Mouse (Mus musculus): ENCODE data around the gene Cyp2w1. TPM values are rescaled to one million over a fixed set of nuclear protein-coding genes. Genes with fewer than 3 reads are reported as not detected.

The Cyp2w1 gene
- total and polyA plus RNA-seq, 3 experiments: not detected

DNA sequence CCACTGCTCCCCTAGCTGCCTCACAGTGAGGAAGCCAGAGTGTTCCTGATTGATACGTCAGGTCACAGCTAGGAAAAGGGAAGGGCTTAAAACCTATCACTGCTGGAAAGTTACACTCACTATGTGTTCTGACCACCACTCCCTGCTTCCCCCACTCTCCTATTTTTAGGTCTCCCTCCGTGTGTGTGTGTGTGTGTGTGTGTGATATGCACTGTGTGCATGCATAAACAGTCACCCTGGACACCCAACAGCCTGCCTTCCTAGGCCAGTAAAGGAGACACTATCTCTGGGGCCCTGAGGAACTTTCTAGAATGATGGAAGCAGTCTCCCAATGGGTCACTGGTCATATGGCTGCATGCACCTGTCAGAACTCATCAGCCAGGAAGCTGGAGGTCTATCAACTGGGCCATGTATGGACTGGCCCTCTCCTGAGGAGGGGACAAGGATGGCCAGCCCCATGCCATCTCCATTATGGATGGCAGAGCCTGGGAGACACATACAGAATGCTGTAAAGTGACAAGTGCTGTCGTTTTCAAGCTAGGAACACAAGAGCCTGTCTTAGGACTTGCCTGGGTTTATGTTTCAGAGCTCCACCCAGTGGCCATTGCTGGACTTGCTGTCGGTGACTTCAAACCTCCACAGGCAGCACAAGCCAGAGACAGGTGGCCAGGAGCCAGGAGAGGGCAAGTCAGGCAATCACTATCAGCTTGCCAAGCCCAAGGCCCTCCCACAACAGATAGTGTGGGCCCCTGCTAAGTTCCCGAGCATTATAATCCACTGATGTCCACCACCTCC is 45.7 kb downstream of the Cyp2w1 start (continued):
- TF ChIP-seq HCFC1 (IDR thresholded peaks at IDR 0.05; ENCODE audit: low read depth, low read length) (peak; percentile 51), SIN3A (IDR thresholded peaks at IDR 0.05; ENCODE audit: low read length) (peak; percentile 83), CTCF (IDR thresholded peaks at IDR 0.05 in 2 of 3, conservative IDR thresholded peaks at IDR 0.05 in 1 of 3; ENCODE audit: control insufficient read depth in 1 of 3, insufficient read depth in 1 of 3, low read depth in 2 of 3, low read length in 3 of 3, poor library complexity in 1 of 3, severe bottlenecking in 1 of 3) (peak; percentile 87 to 92 (median 88)), UBTF (IDR thresholded peaks at IDR 0.05; ENCODE audit: borderline replicate concordance, insufficient read depth, low read depth, low read length) (no peak), MYC (IDR thresholded peaks at IDR 0.05; ENCODE audit: low read depth, low read length) (peak; percentile 64; the same call in 1 of the 2 replicates), POLR2A (IDR thresholded peaks at IDR 0.05; ENCODE audit: control insufficient read depth in 1 of 2, insufficient read depth in 1 of 2, low read depth in 1 of 2, low read length in 2 of 2, poor library complexity in 1 of 2) (no peak), TBP (IDR thresholded peaks at IDR 0.05; ENCODE audit: low read depth, low read length) (no peak), NELFE (IDR thresholded peaks at IDR 0.05; ENCODE audit: low read depth, low read length) (no peak), EP300 (IDR thresholded peaks at IDR 0.05; ENCODE audit: low read depth in 1 of 2, low read length in 2 of 2) (peak in 1 of 2 experiments; percentile 63; a peak in 3 of 4 replicates), BHLHE40 (IDR thresholded peaks at IDR 0.05; ENCODE audit: borderline replicate concordance, low read depth, low read length) (peak; percentile 32; the same call in 1 of the 2 replicates), GABPA (IDR thresholded peaks at IDR 0.05; ENCODE audit: low read depth, low read length) (no peak), NRF1 (IDR thresholded peaks at IDR 0.05; ENCODE audit: insufficient read depth, low read depth, low read length, poor library complexity, severe bottlenecking) (no peak), POLR2AphosphoS5 (IDR thresholded peaks at IDR 0.05; ENCODE audit: borderline replicate concordance, low read depth, low read length) (no peak; the same call in 1 of the 2 replicates), MEF2A (IDR thresholded peaks at IDR 0.05; ENCODE audit: extremely low read depth, insufficient replicate concordance, low read depth, low read length, poor library complexity, severe bottlenecking) (no peak), TAL1 (IDR thresholded peaks at IDR 0.05; ENCODE audit: low read length) (no peak; the same call in 1 of the 2 replicates), CHD2 (IDR thresholded peaks at IDR 0.05; ENCODE audit: low read length) (no peak), ZKSCAN1 (IDR thresholded peaks at IDR 0.05; ENCODE audit: low read depth, low read length) (no peak)

- Histone ChIP-seq H3K27ac (ENCODE audit: control insufficient read depth, low read depth, low read length) (no peak overlapping the region), H3K4me3 (ENCODE audit: control insufficient read depth in 1 of 2, insufficient read depth in 1 of 2, low read depth in 2 of 2, low read length in 2 of 2) (0 out of 4 replicates have a peak overlapping the region, but pooled peaks of 1 of the 2 experiments have one; percentile 27), H3K79me2 (ENCODE audit: control insufficient read depth, insufficient read depth, low read length, poor library complexity) (0 out of 2 replicates have a peak, but pooled peaks cover 1% of the 10 kb centered on the region), H3K36me3 (ENCODE audit: control insufficient read depth in 1 of 2, insufficient read depth in 2 of 2, low read length in 2 of 2) (peaks cover 0 to 15% of the 10 kb centered on the region in 2 experiments; a peak in 2 of 4 replicates), H3K27me3 (ENCODE audit: control insufficient read depth in 1 of 2, insufficient read depth in 2 of 2, low read length in 2 of 2) (no peaks in the 10 kb centered on the region), H3K9ac (ENCODE audit: control insufficient read depth, low read depth, low read length, poor library complexity, severe bottlenecking) (no peak overlapping the region), H3K4me1 (ENCODE audit: control insufficient read depth in 1 of 2, insufficient read depth in 2 of 2, low read length in 2 of 2) (peaks cover 12 to 17% of the 10 kb centered on the region in 2 experiments), H3K9me3 (replicated peaks; ENCODE audit: insufficient read depth, low read length) (no peaks in the 10 kb centered on the region)
- DNase-seq (ENCODE audit: low read depth, low spot score): no peak
- TF ChIP-seq ZMIZ1 (IDR thresholded peaks at IDR 0.05; ENCODE audit: low read depth, low read length): no peak
- no peak for TF ChIP-seq SMC3 (IDR thresholded peaks at IDR 0.05; ENCODE audit: low read depth, low read length)
- no peak for TF ChIP-seq E2F4 (IDR thresholded peaks at IDR 0.05; ENCODE audit: borderline replicate concordance, low read depth, low read length)
- no peak for TF ChIP-seq NELFE (IDR thresholded peaks at IDR 0.05; ENCODE audit: low read depth, low read length)
- TF ChIP-seq SIN3A (IDR thresholded peaks at IDR 0.05; ENCODE audit: low read length): no peak
- no peak for TF ChIP-seq MYC (IDR thresholded peaks at IDR 0.05; ENCODE audit: low read depth, low read length)
- TF ChIP-seq ZC3H11A (IDR thresholded peaks at IDR 0.05; ENCODE audit: low read depth, low read length): no peak
- no peak for TF ChIP-seq TCF12 (IDR thresholded peaks at IDR 0.05; ENCODE audit: low read depth, low read length)
- TF ChIP-seq BHLHE40 (IDR thresholded peaks at IDR 0.05; ENCODE audit: borderline replicate concordance, low read depth, low read length): no peak
- no peak for TF ChIP-seq HCFC1 (IDR thresholded peaks at IDR 0.05; ENCODE audit: low read depth, low read length)
- no peak for TF ChIP-seq TBP (IDR thresholded peaks at IDR 0.05; ENCODE audit: low read depth, low read length)
- TF ChIP-seq MAFK (IDR thresholded peaks at IDR 0.05; ENCODE audit: borderline replicate concordance, low read depth, low read length): no peak
- no peak for TF ChIP-seq GATA1 (IDR thresholded peaks at IDR 0.05; ENCODE audit: low read depth, low read length)
- no peak for TF ChIP-seq ZNF384 (IDR thresholded peaks at IDR 0.05; ENCODE audit: low read depth, low read length)
- TF ChIP-seq EP300 (IDR thresholded peaks at IDR 0.05; ENCODE audit: low read depth in 1 of 2, low read length in 2 of 2): no peak
- TF ChIP-seq RAD21 (IDR thresholded peaks at IDR 0.05; ENCODE audit: low read depth, low read length): no peak
- no peak for TF ChIP-seq UBTF (IDR thresholded peaks at IDR 0.05; ENCODE audit: borderline replicate concordance, insufficient read depth, low read depth, low read length)
These were observed 46.4 kb downstream of the Cyp2w1 start for GRCm38 (mm10) chr5:139398786-139399185.

All from MEL (cell line).